Mouse (Mus musculus) spleen, adult 2 months (tissue): ENCODE measurements around the gene Prr27. TPM values are rescaled to one million over a fixed set of nuclear protein-coding genes. Genes with fewer than 3 reads are reported as not detected.

Source experiments
- DNase-seq, 2 experiments: peaks; one replicate each; pipeline versions ENCODE4 v3.0.0 to v3.0.0-alpha.2; 2012 to 2021; ENCODE audit warnings: low spot score in 2 of 2, low read depth in 1 of 2
- H3K27ac ChIP-seq: fragments of 200-500 bp; 2 replicates; pipeline ENCODE4 v1.5.1; 2012; ENCODE audit warnings: low read length, inconsistent platforms; ENCODE audit not compliant: insufficient read depth
- H3K27me3 ChIP-seq: fragments of 200-500 bp; 2 replicates; pipeline ENCODE4 v1.6.1; 2012; ENCODE audit warnings: mild to moderate bottlenecking, moderate library complexity, low read length, inconsistent platforms; ENCODE audit not compliant: control insufficient read depth, insufficient read depth
- H3K36me3 ChIP-seq: fragments of 200-500 bp; 2 replicates; pipeline ENCODE4 v1.6.1; 2012; ENCODE audit warnings: mild to moderate bottlenecking, low read length, inconsistent platforms; ENCODE audit not compliant: control insufficient read depth, insufficient read depth
- H3K4me1 ChIP-seq: fragments of 200-500 bp; 2 replicates; pipeline ENCODE4 v1.6.1; 2011; ENCODE audit warnings: inconsistent platforms; ENCODE audit not compliant: control insufficient read depth, insufficient read depth, insufficient read length
- H3K4me3 ChIP-seq: fragments of 200-500 bp; 2 replicates; pipeline ENCODE4 v1.5.1; 2011; ENCODE audit warnings: mild to moderate bottlenecking, inconsistent platforms; ENCODE audit not compliant: insufficient read depth, insufficient read length; ENCODE audit errors: extremely low read depth
- CTCF ChIP-seq: fragments of 200-500 bp; IDR thresholded peaks from 2 replicates; pipeline ENCODE4 v1.5.1; 2011; ENCODE audit warnings: mild to moderate bottlenecking, inconsistent platforms; ENCODE audit not compliant: insufficient read depth, insufficient read length, insufficient replicate concordance; ENCODE audit errors: extremely low read depth
- POLR2A ChIP-seq: fragments of 200-500 bp; IDR thresholded peaks from 2 replicates; pipeline ENCODE4 v1.6.1; 2011; ENCODE audit warnings: low read depth, low read length, inconsistent platforms
- WGBS: fragments of 180-500 bp; shearing (Covaris S2); methylation state at CpG from one replicate; pipeline ENCODE4 v1.1.7; 2018; 5-methylcytosine and 5-hydroxymethylcytosine counted together
- polyA plus RNA-seq: library from polyadenylated mRNA; depleted of rRNA; stranded (reverse); fragments of >200 nt; gene quantifications from 2 replicates; pipeline ENCODE4 v1.2.3, GENCODE M21; 2012; rRNA removed

The Prr27 gene
- polyA plus RNA-seq: not detected in 2 replicates

- DNase-seq: no peak
- Histone ChIP-seq H3K36me3 (no peaks in the 10 kb centered on the region), H3K27me3 (no peaks in the 10 kb centered on the region), H3K27ac (no peak within 1 kb of the TSS), H3K4me3 (no peak within 1 kb of the TSS), H3K4me1 (no peaks in the 10 kb centered on the region)
- TF ChIP-seq CTCF: no peak
- no peak for TF ChIP-seq POLR2A
- WGBS: 40% methylated on average over 1 of the region's 1 CpGs
Measured at GRCm38 (mm10) chr5:87825386-87825785, at the start of gene Prr27. Prr27 (plus strand) TSS chr5:87825686.

- Histone ChIP-seq H3K27ac (no peak overlapping the region), H3K27me3 (no peaks in the 10 kb centered on the region), H3K36me3 (no peaks in the 10 kb centered on the region), H3K4me1 (no peaks in the 10 kb centered on the region), H3K4me3 (no peak overlapping the region)
- DNase-seq: no peak
- 48% methylated on average over 4 of the region's 4 CpGs for WGBS
- TF ChIP-seq POLR2A (no peak), CTCF (no peak)
Measured at GRCm38 (mm10) chr5:87782731-87783130, 42.8 kb upstream of the Prr27 start.

GRCm38 (mm10) chr5:87807782-87808181 lies 17.7 kb upstream of the Prr27 start, which contains the start of gene Csn1s2b:
Csn1s2b (plus strand) TSS chr5:87808082.
- DNase-seq: no peak
- H3K4me3 ChIP-seq: no peak within 1 kb of the TSS
- no peaks in the 10 kb centered on the region for H3K36me3 ChIP-seq
- 68% methylated on average over 2 of the region's 2 CpGs for WGBS
- no peaks in the 10 kb centered on the region for H3K27me3 ChIP-seq
- no peaks in the 10 kb centered on the region for H3K4me1 ChIP-seq
- TF ChIP-seq POLR2A (no peak), CTCF (no peak)
- no peak within 1 kb of the TSS for H3K27ac ChIP-seq

- no peak for DNase-seq
- Histone ChIP-seq H3K27ac (no peak overlapping the region), H3K4me1 (no peaks in the 10 kb centered on the region), H3K4me3 (no peak overlapping the region), H3K27me3 (no peaks in the 10 kb centered on the region), H3K36me3 (no peaks in the 10 kb centered on the region)
- TF ChIP-seq CTCF (no peak), POLR2A (no peak)
- WGBS: 72% methylated on average over 2 of the region's 2 CpGs
Measured at GRCm38 (mm10) chr5:87809253-87809652, 16.2 kb upstream of the Prr27 start.

- Histone ChIP-seq H3K36me3 (no peaks in the 10 kb centered on the region), H3K4me3 (no peak overlapping the region), H3K27me3 (no peaks in the 10 kb centered on the region), H3K27ac (no peak overlapping the region), H3K4me1 (no peaks in the 10 kb centered on the region)
- WGBS: 69% methylated on average over 3 of the region's 3 CpGs
- no peak for TF ChIP-seq CTCF
- TF ChIP-seq POLR2A: no peak
- DNase-seq: no peak
Measured at GRCm38 (mm10) chr5:87855136-87855716, 29.7 kb downstream of the Prr27 start.

GRCm38 (mm10) chr5:87870084-87870483 lies 44.6 kb downstream of the Prr27 start:
- TF ChIP-seq POLR2A (no peak), CTCF (no peak)
- Histone ChIP-seq H3K4me1 (no peaks in the 10 kb centered on the region), H3K27me3 (no peaks in the 10 kb centered on the region), H3K4me3 (no peak overlapping the region), H3K27ac (no peak overlapping the region), H3K36me3 (no peaks in the 10 kb centered on the region)
- DNase-seq: no peak
- 79% methylated on average over 2 of the region's 2 CpGs for WGBS

GRCm38 (mm10) chr5:87871423-87871822 lies 45.9 kb downstream of the Prr27 start:
- 40% methylated on average over 4 of the region's 4 CpGs for WGBS

More at GRCm38 (mm10) chr5:87871423-87871822, 45.9 kb downstream of the Prr27 start:
- no peak overlapping the region for H3K4me3 ChIP-seq
- TF ChIP-seq POLR2A (no peak), CTCF (no peak)
- no peaks in the 10 kb centered on the region for H3K36me3 ChIP-seq
- H3K27me3 ChIP-seq: no peaks in the 10 kb centered on the region
- H3K27ac ChIP-seq: no peak overlapping the region
- DNase-seq: no peak
- H3K4me1 ChIP-seq: no peaks in the 10 kb centered on the region
